Mouse (Mus musculus) adrenal gland, adult 2 months (tissue): Measurements from ENCODE around the gene Stab1. TPM values are rescaled to one million over a fixed set of nuclear protein-coding genes. Genes with fewer than 3 reads are reported as not detected.
A peak's percentile ranks its signal among the peaks of the same experiment; 100 is the strongest.

Experiments
- DNase-seq: peaks from one replicate; pipeline ENCODE4 v3.0.0; 2021
- polyA plus RNA-seq: library from polyadenylated mRNA; depleted of rRNA; stranded (reverse); fragments of >200 nt; gene quantifications from 2 replicates; pipeline ENCODE4 v1.2.3, GENCODE M21; 2012
- total RNA-seq, 2 experiments: library from RNA; stranded (reverse); gene quantifications; 2 replicates each; pipeline ENCODE4 v1.2.3; 2021

Gene Stab1
- total and polyA plus RNA-seq, 3 experiments = 55.8 to 80.5 (median 67.6) TPM

- DNase-seq = no peak
Observed at GRCm38 (mm10) chr14:31165010-31165409, 3.4 kb downstream of the Stab1 start.

GRCm38 (mm10) chr14:31164067-31164466 is 4.4 kb downstream of the Stab1 start:
- DNase-seq = no peak

DNA sequence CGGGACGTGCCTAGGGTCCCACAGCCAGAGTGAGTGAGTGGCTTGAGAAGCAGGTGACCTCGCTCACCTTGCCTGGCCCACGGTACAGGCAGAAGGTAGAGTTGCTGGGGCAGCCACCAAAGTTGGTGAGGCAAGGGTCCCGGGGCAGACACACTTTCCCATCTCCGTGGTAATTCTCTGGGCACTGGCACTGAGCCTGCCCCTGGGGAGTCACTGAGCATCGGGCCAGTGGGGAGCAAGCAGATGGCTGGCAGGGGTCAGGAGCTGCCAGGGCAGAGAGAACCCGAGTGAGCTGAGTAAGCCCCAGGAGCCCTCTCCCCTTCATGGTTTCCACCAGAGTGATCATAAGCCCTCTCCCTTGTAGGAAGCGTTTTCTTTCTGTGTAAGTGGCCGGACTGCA is 6.8 kb downstream of the Stab1 start:
- no peak for DNase-seq

DNA sequence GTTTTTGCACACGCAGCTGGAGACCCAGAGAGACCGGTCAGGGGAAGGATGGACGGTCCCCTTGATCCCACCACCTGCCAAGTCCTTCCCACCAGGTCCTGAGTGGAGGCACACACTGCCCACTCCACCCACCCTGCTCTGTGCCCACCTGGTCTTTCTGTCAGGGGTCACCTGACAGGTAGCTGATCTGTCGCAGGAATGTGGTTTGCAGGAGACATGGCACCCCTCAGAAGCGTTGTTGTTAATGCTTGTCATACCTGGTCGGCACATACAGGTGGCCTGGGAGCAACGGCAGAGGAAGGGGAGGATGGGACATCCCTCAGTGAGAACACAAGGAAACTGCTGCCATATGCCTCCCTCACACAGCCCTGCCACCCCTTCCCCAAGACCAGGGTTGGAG is 7.2 kb downstream of the Stab1 start:
- DNase-seq = no peak

DNA sequence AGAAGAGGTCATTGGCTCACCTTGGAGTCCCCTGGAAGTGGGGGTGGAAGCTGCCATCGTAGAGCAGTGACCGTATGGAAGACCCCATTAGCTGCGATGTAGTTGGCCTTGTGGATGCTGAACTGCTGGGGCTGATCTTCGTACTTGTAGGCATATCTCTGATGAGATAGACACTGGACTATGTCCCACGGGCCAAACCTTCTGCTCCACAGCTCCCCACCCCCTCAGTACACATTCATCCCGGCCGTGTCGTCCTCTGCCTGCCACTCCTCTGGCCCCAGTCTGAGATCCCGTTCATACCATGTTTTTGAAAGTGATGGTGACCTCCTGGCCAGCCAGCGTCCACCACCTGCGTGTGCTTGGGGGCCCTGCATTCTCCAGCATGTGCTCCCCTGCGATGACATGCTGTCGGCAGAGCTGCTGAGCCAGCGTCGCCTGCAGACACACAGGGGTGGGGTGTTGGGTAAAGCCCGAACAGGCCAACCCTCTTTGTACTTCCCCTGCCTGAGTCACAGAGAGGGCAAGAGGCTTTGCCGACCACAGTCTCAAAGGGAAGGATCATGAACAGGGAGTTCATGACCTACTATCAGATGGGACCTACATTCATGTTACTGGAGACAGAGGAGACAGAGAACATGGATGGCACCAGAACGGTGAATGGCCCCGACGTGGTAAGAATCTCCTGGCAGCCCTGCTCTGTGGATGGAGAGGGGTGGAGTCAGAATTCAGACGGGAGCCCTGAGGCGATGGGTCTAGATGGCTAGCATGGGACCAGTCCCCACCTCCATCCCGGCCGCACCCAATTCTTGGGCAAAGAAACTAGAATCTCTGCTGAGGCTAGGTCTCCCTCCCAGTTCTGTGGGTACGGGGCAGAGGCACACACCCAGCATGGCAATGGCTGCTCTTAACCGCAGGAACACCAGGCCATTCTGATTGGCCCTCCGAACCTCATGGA is 8.0 kb downstream of the Stab1 start:
- no peak for DNase-seq

DNA sequence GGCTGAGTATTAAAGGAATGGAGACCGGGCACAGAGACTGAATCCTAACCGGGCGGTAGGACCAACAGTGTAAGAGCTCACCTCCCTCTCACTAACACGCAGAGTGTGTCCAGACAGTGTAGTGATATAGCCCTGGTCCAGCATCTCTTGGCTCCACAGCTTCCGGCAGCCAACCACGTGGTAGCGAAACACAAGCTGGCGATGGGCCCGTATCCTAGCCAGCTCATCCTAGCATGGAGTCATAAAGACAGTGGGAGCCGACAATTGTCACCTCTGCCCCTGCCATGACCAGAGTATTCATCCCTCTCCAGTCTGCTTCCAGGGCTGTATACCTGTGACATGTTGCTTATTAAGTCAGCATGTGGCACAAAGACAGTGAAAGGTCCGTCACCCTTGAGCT is 22.7 kb downstream of the Stab1 start:
- DNase-seq = no peak

DNA sequence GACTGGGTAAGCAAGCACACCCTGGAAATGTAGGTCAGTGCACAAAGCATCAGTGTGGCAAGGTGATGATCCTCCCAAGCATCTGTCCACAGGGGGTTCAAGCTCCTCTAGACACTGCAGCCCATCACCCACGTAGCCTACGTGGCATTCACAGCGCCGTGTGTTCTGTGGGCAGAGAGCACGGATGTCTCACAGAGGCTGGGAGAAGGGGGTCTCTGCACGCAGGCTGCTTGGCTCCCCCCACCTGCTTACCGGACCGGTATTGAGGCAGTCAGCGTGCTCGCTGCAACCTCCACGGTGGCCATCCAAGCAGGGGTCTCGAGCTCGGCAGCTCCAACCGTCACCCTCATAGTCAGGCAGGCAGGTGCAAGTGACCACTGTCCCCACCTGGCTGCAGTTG is 27.4 kb downstream of the Stab1 start:
- no peak for DNase-seq

- DNase-seq = no peak
Observed at GRCm38 (mm10) chr14:31140141-31140540, 28.3 kb downstream of the Stab1 start.

DNA sequence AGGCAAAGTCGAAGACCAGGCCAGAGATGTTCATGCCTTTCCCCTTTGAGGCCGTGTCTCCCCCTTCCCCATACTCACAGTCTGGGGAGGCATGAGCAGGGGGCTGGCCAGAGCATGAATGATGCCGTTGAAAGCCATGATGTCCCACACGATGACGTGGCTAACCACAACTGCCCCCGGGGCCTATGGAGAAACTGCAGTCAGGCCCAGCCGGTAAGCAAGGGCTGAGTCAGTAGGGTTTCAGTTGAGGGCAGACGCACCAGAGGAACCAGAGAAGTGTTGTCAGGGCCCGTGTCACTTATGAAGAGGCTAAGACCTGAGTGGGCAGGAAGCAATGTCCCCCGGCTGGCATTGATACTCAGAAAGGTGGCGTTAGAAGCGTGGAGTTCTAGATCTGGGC is 28.8 kb downstream of the Stab1 start:
- DNase-seq = no peak

DNA sequence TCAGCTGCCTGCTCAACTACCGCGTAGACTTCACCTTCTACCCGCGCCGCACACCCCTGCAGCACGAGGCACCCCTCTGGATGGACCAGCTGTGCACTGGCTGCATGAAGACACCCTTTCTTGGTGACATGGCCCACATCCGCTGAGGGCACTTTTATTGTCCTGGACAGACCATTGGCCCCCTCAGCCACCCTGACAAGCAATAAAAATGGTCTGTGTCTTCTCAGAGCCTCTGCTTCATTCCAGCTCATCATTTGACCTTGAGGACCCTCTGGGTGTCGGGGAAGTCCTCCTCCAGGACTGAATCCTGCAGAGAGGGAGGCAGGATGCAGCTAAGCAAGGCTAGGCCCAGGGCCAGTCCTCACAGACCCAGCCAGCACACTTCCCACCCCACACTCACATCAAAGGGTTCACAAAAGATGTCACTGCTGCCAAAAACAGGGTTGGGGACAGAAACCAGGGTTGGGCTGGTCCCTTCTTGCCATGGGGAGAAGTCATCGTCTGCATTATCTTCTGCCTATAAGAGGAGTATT is 29.5 kb downstream of the Stab1 start:
- DNase-seq = no peak

GRCm38 (mm10) chr14:31138219-31138896 is 30.1 kb downstream of the Stab1 start:
- DNase-seq = no peak

DNA sequence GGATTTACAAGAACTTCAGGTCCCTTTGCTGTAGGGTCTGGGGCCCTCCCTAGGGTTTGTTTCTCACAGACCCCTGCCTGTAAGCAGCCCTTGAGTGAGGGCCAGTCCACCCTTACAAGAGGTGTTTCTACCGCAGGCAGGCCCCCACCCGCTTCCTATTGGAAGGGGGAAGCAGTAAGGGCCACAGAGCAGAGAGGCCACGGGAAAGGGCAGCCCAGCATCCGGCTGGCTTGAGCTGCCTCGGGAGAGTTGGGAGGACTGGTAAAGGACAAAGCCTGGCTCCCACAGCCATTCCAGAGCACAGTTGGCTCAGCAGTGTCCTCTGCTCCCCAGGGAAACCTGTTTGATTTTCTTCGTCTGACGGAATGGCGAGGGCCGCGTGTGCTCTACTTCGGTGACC is 30.6 kb downstream of the Stab1 start:
- peak; percentile 53 for DNase-seq

DNA sequence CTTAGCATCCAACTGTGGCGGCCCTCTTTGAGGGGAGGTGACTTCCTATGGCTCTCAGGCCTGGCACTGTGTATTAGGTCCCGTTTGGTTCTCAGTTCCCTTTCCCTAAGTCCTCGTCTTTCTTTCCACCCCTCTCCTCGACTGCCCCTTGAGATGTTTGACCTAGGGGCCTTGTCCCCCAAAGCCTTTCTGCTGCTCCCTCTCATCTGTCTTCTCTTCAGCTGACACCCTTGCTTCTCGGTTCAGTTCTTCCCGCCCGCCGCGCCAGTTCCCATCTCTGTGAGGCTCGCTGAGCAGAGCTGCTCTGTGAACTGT is 31.2 kb downstream of the Stab1 start:
- DNase-seq = no peak

- DNase-seq = no peak
Observed at GRCm38 (mm10) chr14:31136411-31137280, 31.8 kb downstream of the Stab1 start.

GRCm38 (mm10) chr14:31135495-31136410 is 32.7 kb downstream of the Stab1 start:
- DNase-seq = no peak

DNA sequence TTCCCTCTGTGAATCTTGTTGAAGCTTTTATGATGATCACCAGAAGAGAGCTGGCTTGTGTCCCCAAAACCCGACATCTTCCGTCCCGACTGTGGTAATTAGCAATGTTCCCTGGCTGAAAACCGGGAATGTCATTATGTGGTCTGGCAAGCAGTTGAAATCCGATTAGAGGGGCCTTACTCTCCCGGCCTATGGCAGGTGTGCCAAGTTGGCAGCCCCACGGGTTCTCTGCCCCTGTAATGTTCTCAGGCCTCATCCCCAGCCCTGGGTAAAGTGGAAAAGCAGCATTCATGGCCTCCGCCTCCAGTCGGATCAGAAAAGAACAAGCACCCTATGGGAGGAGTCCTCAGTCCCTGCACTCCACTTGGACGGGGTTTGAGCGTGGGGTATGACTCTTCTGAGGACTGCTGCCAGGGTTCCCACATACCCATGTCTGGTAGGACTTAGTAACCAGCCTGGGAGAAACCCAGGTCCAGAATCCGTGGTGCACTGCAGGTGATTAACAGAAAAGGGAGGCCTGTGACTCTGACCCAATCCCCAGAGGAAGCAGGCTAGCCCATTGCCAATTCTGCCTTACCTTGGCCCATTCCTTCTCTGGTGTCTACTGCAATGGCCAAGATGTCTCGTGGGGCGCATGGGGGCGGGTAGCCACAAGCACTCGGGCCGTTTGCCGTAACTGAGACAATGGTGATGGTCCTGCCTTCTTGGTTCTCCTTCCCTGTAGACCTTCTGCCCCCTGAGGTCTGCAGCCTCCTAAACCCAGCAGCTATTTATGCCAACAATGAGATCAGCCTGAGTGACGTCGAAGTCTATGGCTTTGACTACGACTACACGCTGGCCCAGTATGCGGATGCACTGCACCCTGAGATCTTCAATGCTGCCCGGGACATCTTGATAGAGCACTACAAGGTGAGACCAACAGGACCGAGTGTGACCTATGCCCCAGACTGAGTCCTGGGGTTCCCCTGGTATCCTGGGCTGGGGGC is 34.1 kb downstream of the Stab1 start:
- no peak for DNase-seq

GRCm38 (mm10) chr14:31133023-31133665 is 35.3 kb downstream of the Stab1 start:
- no peak for DNase-seq

- no peak for DNase-seq
Observed at GRCm38 (mm10) chr14:31132491-31132975, 35.9 kb downstream of the Stab1 start.

- no peak for DNase-seq
Observed at GRCm38 (mm10) chr14:31132031-31132430, 36.4 kb downstream of the Stab1 start.
